Mouse (Mus musculus) lung, adult 2 months (tissue): Measurements from ENCODE around the gene Lin52.

ENCODE experiments used
- CTCF ChIP-seq: fragments of 200-500 bp; IDR thresholded peaks from 2 replicates; pipeline ENCODE4 v1.5.1; 2011; ENCODE audit warnings: mild to moderate bottlenecking, low read length, control low read depth; ENCODE audit not compliant: insufficient read depth
- POLR2A ChIP-seq: fragments of 200-500 bp; IDR thresholded peaks from 2 replicates; pipeline ENCODE4 v1.6.1; 2011; ENCODE audit warnings: low read depth, mild to moderate bottlenecking, control low read depth, low read length, borderline replicate concordance; ENCODE audit errors: extremely low read depth

DNA sequence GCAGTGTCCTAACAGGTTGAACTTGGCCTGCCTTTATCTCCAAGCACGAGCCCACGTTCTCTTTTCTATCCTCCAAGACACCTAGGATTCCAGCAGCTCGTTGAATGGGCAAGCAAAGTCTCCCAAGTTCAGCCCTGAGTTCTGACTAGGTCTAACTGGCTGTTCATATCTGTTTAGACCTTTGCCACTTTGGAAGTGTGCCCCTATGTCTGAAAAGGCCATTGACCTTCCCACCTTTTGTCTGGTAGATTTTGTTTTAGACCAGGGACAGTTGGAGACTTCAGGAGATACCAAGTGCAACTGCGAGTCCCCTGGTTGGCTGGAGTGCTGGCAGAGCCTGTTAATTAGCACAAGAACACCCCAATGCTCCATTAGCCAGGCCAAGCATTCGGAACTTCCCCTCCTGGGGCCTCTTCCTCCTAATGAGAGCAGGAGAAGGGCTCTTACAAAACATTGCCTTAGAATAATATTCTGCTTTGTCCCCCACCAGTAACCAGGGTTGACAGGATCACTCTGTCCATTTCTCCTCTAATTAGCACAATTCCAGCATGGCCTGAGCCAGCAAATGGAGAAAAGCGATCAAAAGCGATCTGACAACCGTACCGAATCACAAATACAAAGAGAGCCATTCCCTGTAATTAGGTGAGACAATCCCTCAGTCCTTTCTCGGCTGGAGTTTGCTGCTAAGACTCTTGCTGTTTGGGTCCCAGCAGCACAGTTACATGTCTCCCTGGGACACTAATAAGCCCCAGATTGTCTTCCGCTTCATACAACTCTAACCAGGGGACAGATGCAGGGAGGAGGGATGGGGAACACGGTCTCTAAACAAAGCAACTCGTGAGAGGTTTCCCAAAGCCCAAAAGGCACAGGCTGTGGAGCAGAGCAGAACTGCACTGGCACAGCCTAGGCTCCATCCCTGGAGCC is 80.9 kb downstream of the Lin52 start:
- TF ChIP-seq CTCF (no peak), POLR2A (no peak)
